Mouse (Mus musculus) heart, embryonic 15.5 days (tissue): ENCODE data around the gene Lmntd1. TPM values are rescaled to one million over a fixed set of nuclear protein-coding genes. Genes with fewer than 3 reads are reported as not detected.

ENCODE experiments used
- polyA plus RNA-seq: library from polyadenylated mRNA; unstranded; fragments of >200 nt; fragmentation: Nextera tagmentation; extraction: Ambion mirVana; gene quantifications from 2 replicates; pipeline ENCODE4 v1.2.1, GENCODE M21; 2015

The Lmntd1 gene
- polyA plus RNA-seq, 1 experiment from 2014 or later = 12.5 TPM

Other genes starting within 250 kb of the Lmntd1 start
- 0.39 TPM in 1 of 2 replicates, not detected in the other for gene Tuba3b, start 1.4 kb upstream of the Lmntd1 start, polyA plus RNA-seq
- gene Rassf8, start 132.4 kb upstream of the Lmntd1 start, polyA plus RNA-seq = 10.5 and 12.0 TPM in 2 replicates